Mouse (Mus musculus) forebrain, embryonic 14.5 days (tissue): ENCODE data around the gene Thada. TPM values are rescaled to one million over a fixed set of nuclear protein-coding genes. Genes with fewer than 3 reads are reported as not detected.
A peak's percentile ranks its signal among the peaks of the same experiment; 100 is the strongest.

Source experiments
- ATAC-seq: fragments of 200-750 bp; cut with Nextera tagmentation; 2 replicates; pipeline ENCODE4 v1.8.0; 2017; ENCODE audit warnings: mild to moderate bottlenecking, moderate library complexity
- DNase-seq: peaks from one replicate; pipeline ENCODE4 v3.0.0-alpha.2; 2015; ENCODE audit warnings: low spot score
- H3K27ac ChIP-seq: fragments of 300-500 bp; sonication (generic); 2 replicates; pipeline ENCODE4 v1.5.1; 2014; ENCODE audit warnings: low read depth, mild to moderate bottlenecking, control low read depth, low read length, moderate library complexity
- H3K27me3 ChIP-seq: fragments of 300-500 bp; sonication (generic); replicated peaks from 2 replicates; pipeline ENCODE4 v1.6.1; 2014; ENCODE audit warnings: low read length, control low read depth, mixed read lengths; ENCODE audit not compliant: control insufficient read depth, insufficient read depth
- H3K36me3 ChIP-seq: fragments of 300-500 bp; sonication (generic); 2 replicates; pipeline ENCODE4 v1.6.1; 2014; ENCODE audit warnings: low read length, control low read depth; ENCODE audit not compliant: control insufficient read depth, insufficient read depth
- H3K4me1 ChIP-seq: fragments of 300-500 bp; sonication (generic); 2 replicates; pipeline ENCODE4 v1.6.1; 2014; ENCODE audit warnings: antibody characterized with exemption, low read length, control low read depth; ENCODE audit not compliant: control insufficient read depth, insufficient read depth
- H3K4me2 ChIP-seq: fragments of 300-500 bp; sonication (generic); 2 replicates; pipeline ENCODE4 v1.6.1; 2014; ENCODE audit warnings: mild to moderate bottlenecking, control low read depth, low read length
- H3K4me3 ChIP-seq: fragments of 300-500 bp; sonication (generic); 2 replicates; pipeline ENCODE4 v1.5.1; 2014; ENCODE audit warnings: low read depth, low read length, control low read depth
- H3K9ac ChIP-seq: fragments of 300-500 bp; sonication (generic); 2 replicates; pipeline ENCODE4 v1.6.1; 2014; ENCODE audit warnings: mild to moderate bottlenecking, low read length, control low read depth, moderate library complexity
- H3K9me3 ChIP-seq: fragments of 300-500 bp; sonication (generic); replicated peaks from 2 replicates; pipeline ENCODE4 v1.6.1; 2016; ENCODE audit warnings: low read length, control low read depth, mixed read lengths; ENCODE audit not compliant: control insufficient read depth
- WGBS: fragments of 180-500 bp; shearing (Covaris S2); extraction: QIAGEN DNeasy Blood & Tissue Kit; methylation state at CpG from one replicate; pipeline ENCODE4 v1.1.7; 2014; 5-methylcytosine and 5-hydroxymethylcytosine counted together
- polyA plus RNA-seq: library from polyadenylated mRNA; unstranded; fragments of >200 nt; fragmentation: Nextera tagmentation; extraction: Ambion mirVana; gene quantifications from 2 replicates; pipeline ENCODE4 v1.2.1, GENCODE M21; 2014

The Thada gene
- polyA plus RNA-seq, 1 experiment from 2014 or later = 4.0 TPM

GRCm38 (mm10) chr17:84351912-84352789, 113.9 kb downstream of the Thada start:
- DNase-seq = no peak
- no peaks in the 10 kb centered on the region for H3K36me3 ChIP-seq
- H3K27me3 ChIP-seq = no peaks in the 10 kb centered on the region
- H3K9me3 ChIP-seq = no peaks in the 10 kb centered on the region
- no peak overlapping the region for H3K4me2 ChIP-seq
- H3K4me3 ChIP-seq = no peak overlapping the region
- H3K27ac ChIP-seq = no peak overlapping the region
- WGBS = 84% methylated on average over 9 of the region's 9 CpGs
- H3K9ac ChIP-seq = no peak overlapping the region
- no peak for ATAC-seq
- H3K4me1 ChIP-seq = peaks cover 3% of the 10 kb centered on the region; the same call in 1 of the 2 replicates

GRCm38 (mm10) chr17:84351276-84351675, 114.7 kb downstream of the Thada start:
- H3K4me2 ChIP-seq = no peak overlapping the region
- H3K27me3 ChIP-seq = no peaks in the 10 kb centered on the region
- H3K9ac ChIP-seq = no peak overlapping the region
- H3K27ac ChIP-seq = no peak overlapping the region
- DNase-seq = peak; percentile 68
- peak; percentile 76 for ATAC-seq
- no peak overlapping the region for H3K4me3 ChIP-seq
- H3K36me3 ChIP-seq = 0 out of 2 replicates have a peak, but pooled peaks cover 4% of the 10 kb centered on the region
- peaks cover 3% of the 10 kb centered on the region; the same call in 1 of the 2 replicates for H3K4me1 ChIP-seq
- WGBS = 21% methylated on average over 3 of the region's 3 CpGs
- H3K9me3 ChIP-seq = no peaks in the 10 kb centered on the region

GRCm38 (mm10) chr17:84348865-84349264, 117.1 kb downstream of the Thada start:
- 94% methylated on average over 3 of the region's 3 CpGs for WGBS
- ATAC-seq = no peak
- Histone ChIP-seq H3K36me3 (0 out of 2 replicates have a peak, but pooled peaks cover 5% of the 10 kb centered on the region), H3K9ac (no peak overlapping the region), H3K4me1 (peaks cover 3% of the 10 kb centered on the region; the same call in 1 of the 2 replicates), H3K27ac (no peak overlapping the region), H3K4me2 (no peak overlapping the region), H3K27me3 (no peaks in the 10 kb centered on the region), H3K9me3 (no peaks in the 10 kb centered on the region), H3K4me3 (no peak overlapping the region)
- DNase-seq = no peak

GRCm38 (mm10) chr17:84342299-84342817, 123.6 kb downstream of the Thada start:
- DNase-seq (no peak), ATAC-seq (no peak)
- Histone ChIP-seq H3K4me3 (no peak overlapping the region), H3K27me3 (no peaks in the 10 kb centered on the region), H3K9me3 (no peaks in the 10 kb centered on the region), H3K27ac (no peak overlapping the region), H3K4me2 (no peak overlapping the region), H3K4me1 (0 out of 2 replicates have a peak, but pooled peaks cover 4% of the 10 kb centered on the region), H3K9ac (no peak overlapping the region), H3K36me3 (0 out of 2 replicates have a peak, but pooled peaks cover 5% of the 10 kb centered on the region)
- 34% methylated on average over 6 of the region's 6 CpGs for WGBS

GRCm38 (mm10) chr17:84341686-84342085, 124.3 kb downstream of the Thada start:
- 79% methylated on average over 2 of the region's 2 CpGs for WGBS
- Histone ChIP-seq H3K4me2 (no peak overlapping the region), H3K27me3 (no peaks in the 10 kb centered on the region), H3K4me3 (no peak overlapping the region), H3K27ac (no peak overlapping the region), H3K9ac (no peak overlapping the region), H3K4me1 (0 out of 2 replicates have a peak, but pooled peaks cover 4% of the 10 kb centered on the region), H3K36me3 (0 out of 2 replicates have a peak, but pooled peaks cover 5% of the 10 kb centered on the region), H3K9me3 (no peaks in the 10 kb centered on the region)
- no peak for ATAC-seq
- peak; percentile 26 for DNase-seq

- Histone ChIP-seq H3K27me3 (no peaks in the 10 kb centered on the region), H3K27ac (no peak overlapping the region), H3K4me1 (0 out of 2 replicates have a peak, but pooled peaks cover 4% of the 10 kb centered on the region), H3K4me2 (no peak overlapping the region), H3K9me3 (no peaks in the 10 kb centered on the region), H3K4me3 (no peak overlapping the region), H3K36me3 (peaks cover 7% of the 10 kb centered on the region), H3K9ac (no peak overlapping the region)
- ATAC-seq (no peak), DNase-seq (no peak)
- 100% methylated on average over 3 of the region's 3 CpGs for WGBS
Observed at GRCm38 (mm10) chr17:84340574-84340973, 125.4 kb downstream of the Thada start.

- no peaks in the 10 kb centered on the region for H3K9me3 ChIP-seq
- DNase-seq (no peak), ATAC-seq (no peak)
- peaks cover 15% of the 10 kb centered on the region for H3K36me3 ChIP-seq
- H3K9ac ChIP-seq = no peak overlapping the region
- H3K27ac ChIP-seq = no peak overlapping the region
- H3K4me1 ChIP-seq = no peaks in the 10 kb centered on the region
- H3K4me3 ChIP-seq = no peak overlapping the region
- no peak overlapping the region for H3K4me2 ChIP-seq
- no peaks in the 10 kb centered on the region for H3K27me3 ChIP-seq
- WGBS = 96% methylated on average over 1 of the region's 1 CpGs
Observed at GRCm38 (mm10) chr17:84335996-84336395, 130.0 kb downstream of the Thada start.

- H3K36me3 ChIP-seq = peaks cover 15% of the 10 kb centered on the region
- DNase-seq = no peak
- no peaks in the 10 kb centered on the region for H3K4me1 ChIP-seq
- no peaks in the 10 kb centered on the region for H3K27me3 ChIP-seq
- WGBS = 90% methylated on average over 3 of the region's 3 CpGs
- no peak overlapping the region for H3K4me2 ChIP-seq
- no peaks in the 10 kb centered on the region for H3K9me3 ChIP-seq
- H3K9ac ChIP-seq = no peak overlapping the region
- H3K4me3 ChIP-seq = no peak overlapping the region
- ATAC-seq = no peak
- H3K27ac ChIP-seq = no peak overlapping the region
Observed at GRCm38 (mm10) chr17:84335076-84335475, 130.9 kb downstream of the Thada start.
